Mouse (Mus musculus) macrophage (primary cell): ENCODE data around the gene Ddah1. TPM values are rescaled to one million over a fixed set of nuclear protein-coding genes. Genes with fewer than 3 reads are reported as not detected.

ENCODE experiments used
- H3K27ac ChIP-seq: fragments of 350-480 bp; formaldehyde crosslinking; 2 replicates; pipeline ENCODE4 v1.9.0; 2021
- H3K36me3 ChIP-seq: fragments of 350-480 bp; formaldehyde crosslinking; 2 replicates; pipeline ENCODE4 v1.9.0; 2021; ENCODE audit errors: inconsistent target
- H3K4me3 ChIP-seq: fragments of 350-480 bp; formaldehyde crosslinking; 2 replicates; pipeline ENCODE4 v1.9.0; 2021; ENCODE audit errors: inconsistent target
- H3K79me2 ChIP-seq: fragments of 350-480 bp; formaldehyde crosslinking; 2 replicates; pipeline ENCODE4 v1.9.0; 2021; ENCODE audit errors: inconsistent target
- WGBS: methylation state at CpG from one replicate; pipeline ENCODE4 v1.1.7; 2026; ENCODE audit warnings: inconsistent platforms; ENCODE audit not compliant: missing documents; 5-methylcytosine and 5-hydroxymethylcytosine counted together
- polyA plus RNA-seq: library from polyadenylated mRNA; stranded (reverse); fragments of 250-400 nt; gene quantifications from 3 replicates; pipeline ENCODE4 v1.2.4, GENCODE M21; 2018; ENCODE audit warnings: inconsistent platforms

The Ddah1 gene
- polyA plus RNA-seq, 1 experiment from 2014 or later, result 0.20 TPM

DNA sequence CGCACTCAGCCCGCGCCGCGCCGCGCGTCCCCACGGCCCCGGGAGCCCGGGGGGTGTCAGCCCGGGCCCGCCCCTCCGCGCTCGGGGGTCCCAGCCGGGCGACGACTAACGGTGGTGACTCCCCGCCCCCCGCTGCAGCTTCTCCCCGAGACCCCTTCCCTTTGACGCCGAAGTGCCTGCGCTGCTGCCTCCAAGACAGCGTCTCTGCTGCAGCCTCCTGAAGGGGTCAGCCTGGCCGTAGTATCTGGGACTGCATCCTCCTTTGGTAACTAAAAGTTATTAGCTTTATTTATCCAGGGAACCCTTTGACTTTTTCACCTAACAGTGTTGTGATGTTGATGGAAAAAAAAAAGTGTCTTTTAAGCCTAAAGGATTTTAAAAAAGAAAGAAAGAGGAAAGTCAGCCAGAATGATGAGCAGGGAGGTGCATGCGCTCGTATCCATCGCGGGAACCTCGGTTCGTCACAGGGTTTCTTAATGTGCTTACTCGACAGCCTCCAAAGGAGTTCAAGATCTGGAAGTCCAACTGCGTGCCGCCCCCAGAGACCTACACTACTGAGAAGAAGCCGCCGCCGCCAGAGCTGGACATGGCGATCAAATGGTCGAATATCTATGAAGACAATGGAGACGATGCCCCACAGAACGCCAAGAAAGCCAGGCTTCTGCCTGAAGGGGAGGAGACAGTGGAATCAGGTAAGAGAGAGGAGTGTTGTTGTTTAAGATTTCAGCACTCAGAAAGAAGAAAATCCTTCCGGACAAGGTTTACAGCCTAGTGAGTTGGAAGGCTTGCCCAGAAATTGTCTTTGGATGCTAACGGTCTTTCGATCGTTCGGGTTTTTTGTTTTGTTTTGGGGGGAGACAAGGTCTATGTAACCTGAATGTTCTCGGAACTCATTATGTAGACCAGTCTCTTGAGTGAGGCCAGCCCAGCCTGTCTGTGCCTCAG is 180.2 kb downstream of the Ddah1 start:
- Histone ChIP-seq H3K79me2 (peaks cover 55% of the 10 kb centered on the region), H3K36me3 (peaks cover 22% of the 10 kb centered on the region), H3K4me3 (peak overlapping the region; percentile 59), H3K27ac (no peak overlapping the region)
- 30% methylated on average over 42 of the region's 50 CpGs for WGBS

DNA sequence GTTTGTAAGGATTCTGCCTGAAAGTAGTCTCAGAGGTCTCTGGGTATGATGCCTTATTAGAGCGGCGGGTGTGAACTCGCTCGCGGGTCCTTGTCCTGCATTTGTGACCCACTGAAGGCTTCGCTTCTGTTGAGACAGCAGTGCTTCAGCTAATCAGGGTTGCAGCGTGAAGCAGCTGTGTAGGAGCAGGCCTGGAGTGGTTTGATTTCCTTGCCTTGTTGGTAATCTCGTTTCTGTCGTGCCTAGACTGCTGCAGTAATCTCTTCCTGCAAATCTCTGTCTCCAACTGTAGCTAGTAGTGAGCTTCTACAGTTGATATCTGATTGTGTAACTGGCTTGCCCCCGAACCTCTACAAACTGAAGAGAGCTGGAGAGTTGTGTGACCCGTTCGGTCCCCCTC is 180.9 kb downstream of the Ddah1 start:
- Histone ChIP-seq H3K79me2 (peaks cover 52% of the 10 kb centered on the region), H3K36me3 (peaks cover 24% of the 10 kb centered on the region), H3K4me3 (peak overlapping the region; percentile 59; the same call in 1 of the 2 replicates), H3K27ac (no peak overlapping the region)
- WGBS, result 72% methylated on average over 12 of the region's 12 CpGs

DNA sequence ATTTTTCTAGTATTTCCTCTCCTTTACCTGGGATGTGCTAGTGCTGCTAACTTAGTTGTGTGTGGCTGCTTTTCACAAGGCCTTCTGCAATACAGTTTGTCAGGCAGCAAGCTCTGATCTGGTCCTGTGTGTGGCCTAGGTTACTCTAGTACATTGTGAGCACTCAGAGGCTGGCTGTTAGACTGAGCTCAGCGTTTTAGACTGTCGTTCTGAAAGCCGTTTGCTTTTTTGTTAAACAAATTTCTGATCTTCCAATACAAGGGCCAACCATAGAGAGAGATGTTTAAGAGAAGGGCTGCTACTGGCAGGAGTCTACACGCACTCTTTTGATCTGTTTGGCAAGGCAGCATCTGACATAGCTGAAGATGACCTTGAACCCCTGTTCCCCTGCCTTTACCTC is 181.5 kb downstream of the Ddah1 start:
- Histone ChIP-seq H3K4me3 (no peak overlapping the region), H3K36me3 (peaks cover 30% of the 10 kb centered on the region), H3K27ac (no peak overlapping the region), H3K79me2 (peaks cover 52% of the 10 kb centered on the region)
- 91% methylated on average over 4 of the region's 4 CpGs for WGBS

DNA sequence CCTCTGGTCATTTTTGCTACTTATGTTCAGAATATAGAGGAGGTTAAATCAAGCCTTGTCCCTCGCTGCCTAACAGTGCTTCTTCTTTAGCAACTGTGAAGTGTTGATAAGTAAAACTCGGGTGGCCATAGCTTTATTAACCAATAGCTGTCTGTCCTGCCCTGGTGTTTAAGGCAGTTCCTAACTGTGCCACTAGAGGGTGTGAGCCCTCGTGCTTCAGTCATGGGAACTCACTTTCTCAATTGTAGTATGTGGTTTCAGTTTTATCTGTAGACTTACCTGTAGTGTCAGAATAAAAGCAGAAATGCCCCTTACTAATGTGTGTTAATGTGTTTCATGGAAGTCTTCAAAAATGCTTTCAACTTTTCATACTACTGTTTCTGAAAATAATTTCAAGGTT is 183.5 kb downstream of the Ddah1 start:
- 4% methylated on average over 3 of the region's 3 CpGs for WGBS
- no peak overlapping the region for H3K27ac ChIP-seq
- no peak overlapping the region for H3K4me3 ChIP-seq

More for the DNA sequence above, 183.5 kb downstream of the Ddah1 start:
- peaks cover 31% of the 10 kb centered on the region for H3K36me3 ChIP-seq
- H3K79me2 ChIP-seq, result peaks cover 52% of the 10 kb centered on the region

Other genes with a start within 250 kb of the Ddah1 start
- 7.6 to 20.9 TPM (median 10.3 TPM) in 3 replicates for gene Znhit6, start 182.5 kb upstream of the Ddah1 start, polyA plus RNA-seq
- gene Ccn1, start 108.7 kb upstream of the Ddah1 start, polyA plus RNA-seq, result 0.14 to 0.87 TPM (median 0.29 TPM) in 3 replicates
- 33.7 to 72.6 TPM (median 47.5 TPM) in 3 replicates for gene Bcl10, start 164.1 kb downstream of the Ddah1 start, polyA plus RNA-seq
- 19.9 to 24.6 TPM (median 21.5 TPM) in 3 replicates for gene 2410004B18Rik, start 179.3 kb downstream of the Ddah1 start, polyA plus RNA-seq
- gene Syde2, start 229.2 kb downstream of the Ddah1 start, polyA plus RNA-seq, result 0.04 to 0.16 TPM in 2 of 3 replicates, not detected in the other